Mouse (Mus musculus) cerebellum, adult 9-11 months (tissue): Measurements from ENCODE around the gene Aif1l.
"Not testable (repeated sequence)": the region's sequence is repeated elsewhere in the genome, so short reads cannot be mapped to it uniquely, and the experiment has no call there.

ENCODE experiments used
- DNase-seq: peaks from one replicate; pipeline ENCODE4 v3.0.0; 2022

Gene Aif1l

DNA sequence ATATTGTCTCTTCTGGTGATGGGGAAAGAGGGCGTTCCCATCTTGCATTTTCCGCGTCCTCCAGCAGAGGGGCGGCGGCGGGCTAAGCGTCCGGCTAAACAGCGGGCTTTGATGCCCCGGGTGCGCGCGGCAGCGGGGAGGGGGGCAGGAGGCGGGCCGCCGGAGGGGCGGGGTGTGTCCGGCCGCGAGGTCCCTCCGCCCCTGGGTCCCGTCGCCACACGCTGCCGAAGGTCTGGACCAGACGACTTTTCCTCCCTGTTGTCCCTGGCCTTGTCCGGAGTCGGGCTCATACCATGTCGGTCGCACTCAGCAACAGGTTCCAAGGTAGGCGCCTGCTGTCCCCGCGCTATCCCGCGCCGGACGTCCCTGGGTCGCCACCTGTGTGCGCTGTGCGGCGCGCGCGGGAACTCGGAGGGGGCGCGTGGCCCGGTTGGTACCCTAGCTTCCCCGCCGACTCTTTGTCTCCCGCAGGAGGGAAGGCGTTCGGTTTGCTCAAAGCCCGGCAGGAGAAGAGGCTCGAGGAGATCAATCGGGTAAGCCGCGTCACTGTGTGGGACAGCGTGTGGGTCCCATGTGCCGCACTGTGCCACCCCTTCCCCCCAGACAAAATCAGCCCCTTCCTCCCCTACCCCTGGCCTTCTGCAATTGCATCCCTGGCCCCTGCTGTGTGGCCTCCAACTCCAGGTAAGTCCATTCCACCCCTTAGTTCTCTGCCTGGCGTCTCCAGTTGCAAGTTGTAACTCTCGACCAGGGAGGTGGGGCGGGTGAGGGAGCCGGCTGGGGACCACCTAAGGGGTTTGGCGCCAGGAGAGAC, at the start of gene Aif1l:
Gene Aif1l (plus strand): TSS at position 82 of the 814 bp plus-strand sequence.
- no peak for DNase-seq

DNA sequence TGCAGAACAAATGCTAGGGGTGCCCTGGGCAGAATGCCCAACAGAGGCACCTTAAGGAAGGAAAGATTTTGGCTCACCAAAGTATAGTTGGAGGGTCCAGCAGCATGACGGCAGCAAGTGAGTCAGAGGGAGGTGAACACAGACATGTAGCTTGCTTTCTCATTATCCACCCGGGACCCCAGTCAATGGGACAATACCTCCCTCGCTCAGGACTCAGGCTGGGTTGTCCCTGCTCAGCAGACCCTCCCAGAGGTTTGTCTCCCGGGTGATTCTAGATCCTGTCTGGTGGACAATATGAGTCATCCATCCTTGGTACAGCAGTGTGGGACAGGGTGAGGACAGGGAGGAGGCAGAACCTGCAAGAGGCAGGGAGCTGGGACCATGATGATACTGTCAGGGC, 49.0 kb upstream of the Aif1l start:
- DNase-seq = no peak

DNA sequence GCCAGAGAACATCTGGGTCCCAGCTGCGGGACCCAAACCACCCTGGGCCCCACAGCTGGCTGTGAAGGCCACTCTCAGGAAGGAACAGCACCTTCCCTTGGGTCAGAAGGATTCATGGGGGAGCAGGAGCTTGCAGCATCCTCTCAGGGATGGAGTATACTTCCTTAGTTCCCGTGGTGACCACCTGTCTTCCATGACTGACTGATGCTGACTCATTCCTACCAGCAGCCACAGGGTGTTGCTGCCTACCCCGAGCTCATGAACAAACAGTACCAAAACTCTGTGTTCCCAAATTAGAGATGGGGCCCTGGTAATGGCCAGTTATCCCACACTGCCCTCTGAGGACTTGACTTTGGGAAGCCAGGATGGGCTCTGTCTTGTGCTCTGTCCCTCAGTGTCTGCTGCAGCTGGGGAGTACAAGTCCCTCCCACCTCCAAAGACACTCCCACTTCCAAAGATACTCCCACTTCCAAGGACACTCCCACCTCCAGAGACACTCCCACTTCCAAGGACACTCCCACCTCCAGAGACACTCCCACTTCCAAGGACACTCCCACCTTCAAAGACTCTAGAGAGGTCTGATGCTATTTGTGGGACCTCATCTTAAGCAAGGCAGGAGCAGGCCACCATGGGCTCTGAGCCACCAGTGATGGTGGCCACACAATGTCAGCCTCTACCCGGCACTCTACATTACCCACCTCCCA, 48.1 kb upstream of the Aif1l start:
- DNase-seq = no peak

DNA sequence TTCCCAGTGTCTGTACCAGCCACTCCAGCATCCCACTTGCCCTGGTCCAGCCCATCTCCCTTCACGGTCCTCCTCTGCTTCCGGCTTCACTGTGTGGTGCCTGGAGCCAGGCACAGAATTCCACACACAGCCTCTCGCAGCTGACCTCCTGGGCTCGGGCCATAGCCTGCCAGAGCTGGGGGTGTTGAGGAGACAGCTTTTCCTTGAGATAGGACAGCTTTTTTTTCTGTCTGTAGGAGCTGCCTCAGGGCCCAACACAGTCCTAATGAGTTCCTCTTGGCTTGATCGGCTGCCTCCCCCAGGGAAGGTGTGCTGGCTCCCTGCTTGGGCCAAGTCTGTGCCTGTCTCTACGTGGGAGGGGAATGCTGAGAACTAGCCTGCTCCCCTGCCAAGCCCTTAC, 45.9 kb upstream of the Aif1l start:
- DNase-seq = no peak

DNA sequence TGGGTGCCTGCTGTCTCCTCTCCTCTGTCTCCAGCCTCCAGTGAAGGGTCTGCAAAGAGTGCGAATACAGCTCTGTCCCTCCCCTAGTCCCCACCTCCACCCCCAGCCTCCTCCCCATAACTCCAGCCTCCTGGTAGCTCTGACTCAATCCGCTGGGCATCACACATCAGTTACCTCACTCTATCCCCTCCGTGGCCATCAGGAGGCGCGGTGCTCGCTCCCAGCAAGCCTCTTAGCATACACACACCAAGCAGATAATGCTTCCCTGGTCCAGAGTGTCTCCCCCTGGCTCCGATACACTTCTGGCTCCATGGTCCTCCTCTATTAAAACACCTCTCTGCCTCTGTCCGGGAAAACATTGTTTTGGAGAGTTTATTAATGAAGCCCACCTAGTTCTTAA, 45.3 kb upstream of the Aif1l start:
- no peak for DNase-seq

GRCm38 (mm10) chr2:31905682-31906081, 44.3 kb upstream of the Aif1l start:
- DNase-seq = no peak

- DNase-seq = no peak
Observed at GRCm38 (mm10) chr2:31906407-31906806, 43.5 kb upstream of the Aif1l start.

DNA sequence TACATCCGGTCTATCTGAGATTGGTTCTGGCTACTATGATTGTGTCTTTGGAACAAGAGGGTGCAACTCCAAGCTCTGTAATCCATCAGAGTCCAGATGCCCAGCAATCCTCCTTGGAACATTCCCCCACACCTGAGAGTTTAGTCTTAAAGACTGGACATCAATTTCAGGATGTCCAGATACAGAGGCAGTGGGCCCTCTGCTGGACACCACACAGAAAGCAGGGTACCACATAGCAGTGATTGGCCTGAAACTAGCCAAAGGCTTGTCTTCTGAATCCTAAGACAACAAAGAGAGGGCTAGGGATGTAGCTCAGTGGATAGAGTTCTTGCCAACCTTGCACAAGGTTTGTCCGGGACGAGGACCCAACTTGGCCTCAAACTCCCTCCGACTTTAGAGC, 37.4 kb upstream of the Aif1l start:
- DNase-seq = no peak

DNA sequence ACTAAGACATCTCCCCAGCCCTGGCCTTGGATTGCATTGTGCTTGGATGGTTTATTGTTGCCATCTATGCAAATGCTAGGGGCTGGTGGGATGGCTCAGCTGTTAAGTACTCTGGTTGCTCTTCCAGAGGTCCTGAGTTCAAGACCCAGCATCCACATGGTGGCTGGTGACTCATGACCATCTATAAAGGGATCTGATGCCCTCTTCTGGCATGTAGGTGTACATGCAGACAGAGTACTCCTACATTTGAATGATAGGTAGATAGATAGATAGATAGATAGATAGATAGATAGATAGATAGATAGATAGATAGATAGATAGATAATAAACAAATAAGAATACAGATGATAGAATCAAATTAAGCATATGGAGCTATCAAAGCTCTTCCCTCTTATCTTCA, 35.7 kb upstream of the Aif1l start:
- DNase-seq = not testable (repeated sequence)

DNA sequence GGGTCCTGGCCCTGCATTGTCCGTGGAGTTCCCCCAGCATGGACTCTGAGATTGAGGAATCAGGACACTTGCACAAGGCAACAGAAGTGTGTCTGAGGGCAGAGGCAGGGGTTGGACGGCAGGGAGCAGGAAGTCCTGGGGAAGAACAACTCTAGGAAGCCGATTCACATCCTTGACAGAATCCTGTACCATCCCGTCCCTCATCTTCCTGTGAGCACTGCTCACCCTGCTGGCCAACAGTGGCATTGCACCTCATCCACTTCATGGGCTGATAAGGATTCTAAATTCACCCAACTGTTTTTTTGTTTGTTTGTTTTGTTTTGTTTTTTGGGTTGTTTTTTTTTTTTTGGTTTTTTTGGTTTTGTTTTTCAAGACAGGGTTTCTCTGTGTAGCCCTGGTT, 34.8 kb upstream of the Aif1l start:
- peak; percentile 56 for DNase-seq

DNA sequence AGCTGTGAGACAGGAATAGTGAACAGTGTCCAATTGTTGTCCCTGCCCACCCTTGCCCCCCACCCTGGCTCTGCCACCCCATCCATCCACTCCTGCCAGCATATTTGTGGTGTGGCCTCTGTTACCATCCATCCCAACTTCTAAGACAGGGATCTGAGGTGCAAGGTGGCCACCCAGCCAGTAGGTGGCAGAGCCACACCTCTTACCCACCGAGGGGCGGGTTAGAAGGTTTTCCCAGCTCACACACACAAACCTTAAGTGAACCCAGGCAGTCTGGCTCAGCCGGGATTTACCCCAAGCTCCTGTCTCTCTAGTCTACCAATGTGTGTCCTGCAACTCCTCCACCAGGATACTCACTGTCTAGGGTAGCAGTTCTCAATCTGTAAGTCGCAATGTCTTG, 32.3 kb upstream of the Aif1l start:
- DNase-seq = peak; percentile 17

DNA sequence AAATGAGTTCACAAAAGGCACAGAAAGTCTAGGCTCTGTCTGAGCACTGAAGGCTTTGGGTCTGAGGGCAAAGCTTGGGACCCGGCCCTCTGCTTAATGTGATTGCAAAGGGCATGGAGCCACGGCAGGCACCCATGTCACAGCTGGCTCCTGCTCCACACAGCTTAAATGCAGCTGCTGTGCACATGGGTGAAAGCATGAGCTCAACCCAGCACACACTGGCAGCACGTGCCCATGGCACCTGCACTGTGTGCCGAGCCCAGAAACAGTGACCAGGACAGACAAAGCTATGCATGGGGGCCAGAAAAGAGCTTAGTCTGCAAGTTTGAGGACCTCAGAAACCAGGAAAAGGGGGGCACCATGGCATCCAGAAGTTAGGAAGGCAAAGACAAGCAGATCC, 26.3 kb upstream of the Aif1l start:
- DNase-seq = no peak

DNA sequence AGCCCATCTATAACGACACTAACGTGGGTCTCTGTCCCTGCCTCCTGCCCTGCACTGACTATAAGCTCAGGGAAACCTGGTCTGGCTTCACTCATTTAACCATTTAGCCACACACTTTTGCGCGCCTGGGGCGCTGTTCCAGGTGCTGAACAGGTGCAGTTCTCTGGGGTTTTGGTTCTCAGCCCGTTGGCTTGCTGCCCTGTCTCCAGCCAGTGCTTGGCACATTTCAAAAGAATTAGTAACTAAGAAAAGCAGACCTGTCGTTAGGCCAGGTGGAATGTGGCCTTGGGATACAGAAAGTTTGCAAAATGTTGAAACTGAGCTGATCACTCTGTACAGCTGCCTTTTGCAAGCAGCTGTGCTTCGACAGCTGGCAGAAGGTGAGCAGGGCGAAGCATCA, 25.1 kb upstream of the Aif1l start:
- DNase-seq = peak; percentile 24

- no peak for DNase-seq
Observed at GRCm38 (mm10) chr2:31925936-31926335, 24.0 kb upstream of the Aif1l start.

DNA sequence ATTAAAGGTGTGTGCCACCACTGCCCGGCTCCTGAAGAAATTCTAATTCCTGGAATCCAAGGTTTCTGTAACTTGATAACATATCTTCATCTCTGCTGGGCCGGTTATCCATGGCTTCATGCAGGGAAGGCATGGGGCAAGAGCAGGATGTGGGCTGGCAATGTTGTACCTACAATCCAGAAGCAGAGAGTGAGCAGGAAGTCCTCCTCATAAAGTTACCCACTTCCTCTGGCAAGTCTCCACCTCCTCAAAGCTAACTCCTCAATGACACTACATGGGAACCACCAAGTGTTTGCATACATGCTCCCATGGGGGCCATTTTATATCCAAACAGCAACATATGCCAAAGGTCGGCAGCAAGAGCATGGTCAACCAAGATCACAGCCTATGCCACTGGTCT, 20.3 kb upstream of the Aif1l start:
- DNase-seq = no peak

DNA sequence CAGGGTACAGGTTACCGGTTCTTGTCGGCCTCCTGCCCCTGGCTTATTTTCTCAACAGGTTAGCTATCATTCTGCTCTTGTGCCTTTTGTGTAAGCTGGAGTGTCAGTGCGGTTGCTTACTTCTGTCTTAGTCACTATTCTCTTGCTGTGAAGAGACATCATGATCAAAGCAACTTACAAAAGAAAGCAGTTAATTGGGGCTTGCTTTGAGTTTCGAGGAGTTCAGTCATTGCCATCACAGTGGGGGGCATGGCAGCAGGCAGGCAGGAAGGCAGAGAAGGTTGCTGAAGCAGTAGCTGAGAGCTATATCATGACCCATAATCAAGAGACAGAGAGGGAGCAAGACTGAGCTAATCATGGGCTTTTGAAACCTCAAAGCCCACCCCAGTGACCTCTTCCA, 15.4 kb upstream of the Aif1l start:
- no peak for DNase-seq

DNA sequence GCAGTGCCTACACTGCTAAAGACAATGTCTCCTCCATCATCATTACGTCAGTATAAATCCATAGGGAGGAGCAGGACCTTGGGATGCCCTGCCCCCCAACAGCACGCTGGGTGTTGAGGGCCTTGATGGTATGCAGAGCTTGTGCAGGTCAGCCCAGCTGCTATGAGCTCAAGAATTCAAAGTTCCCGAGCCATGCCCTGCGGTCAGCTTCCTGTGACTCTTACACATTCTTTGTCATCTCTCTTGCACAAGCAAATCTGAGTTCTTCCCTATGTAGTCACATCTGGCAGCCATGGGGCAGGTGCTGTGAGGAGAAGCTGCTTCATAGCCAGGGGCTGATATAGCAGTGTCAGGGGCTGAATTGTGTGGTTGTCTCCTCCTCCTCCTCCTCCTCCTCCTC, 14.9 kb upstream of the Aif1l start:
- DNase-seq = no peak

DNA sequence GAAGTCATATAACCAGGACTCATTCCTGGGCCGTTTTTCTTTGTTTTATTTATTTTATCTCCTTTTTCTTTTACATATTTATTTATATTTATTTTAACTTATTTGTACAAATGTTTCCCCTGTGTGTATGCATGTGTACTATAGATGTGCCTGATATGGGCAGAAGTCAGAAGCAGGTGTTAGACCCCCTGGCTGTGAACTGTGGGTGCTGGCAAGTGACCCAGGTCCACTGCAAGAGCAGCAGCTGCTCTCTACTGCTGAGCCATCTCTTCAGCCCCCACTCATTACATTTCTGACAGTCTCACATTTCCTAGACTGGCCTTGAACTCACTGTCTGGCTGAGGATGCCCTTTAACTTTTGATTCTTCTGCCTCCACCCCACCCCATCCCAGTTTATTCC, 11.6 kb upstream of the Aif1l start:
- DNase-seq = no peak

- no peak for DNase-seq
Observed at GRCm38 (mm10) chr2:31943011-31943410, 6.9 kb upstream of the Aif1l start.

GRCm38 (mm10) chr2:31945580-31945979, 4.4 kb upstream of the Aif1l start:
- no peak for DNase-seq

DNA sequence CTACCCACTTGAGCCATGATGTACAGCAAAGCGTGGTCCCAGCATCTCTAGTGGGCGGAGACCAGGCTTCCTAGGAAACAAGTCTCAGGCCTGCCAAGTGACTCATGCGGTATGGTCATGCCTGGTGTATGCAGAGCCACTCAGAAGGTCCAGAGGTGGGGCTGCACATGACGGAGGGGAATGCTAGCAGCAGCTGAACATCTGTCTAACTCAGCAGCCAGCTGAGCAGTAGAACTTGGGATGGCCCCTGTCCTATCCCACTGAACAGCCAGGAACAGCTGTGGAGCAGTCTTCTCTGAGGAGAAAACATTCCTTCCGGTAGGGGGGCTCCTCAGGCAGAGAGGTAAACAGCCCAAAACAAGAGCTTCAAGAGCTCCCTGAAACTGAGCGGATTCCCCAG, 1.5 kb upstream of the Aif1l start:
- no peak for DNase-seq

DNA sequence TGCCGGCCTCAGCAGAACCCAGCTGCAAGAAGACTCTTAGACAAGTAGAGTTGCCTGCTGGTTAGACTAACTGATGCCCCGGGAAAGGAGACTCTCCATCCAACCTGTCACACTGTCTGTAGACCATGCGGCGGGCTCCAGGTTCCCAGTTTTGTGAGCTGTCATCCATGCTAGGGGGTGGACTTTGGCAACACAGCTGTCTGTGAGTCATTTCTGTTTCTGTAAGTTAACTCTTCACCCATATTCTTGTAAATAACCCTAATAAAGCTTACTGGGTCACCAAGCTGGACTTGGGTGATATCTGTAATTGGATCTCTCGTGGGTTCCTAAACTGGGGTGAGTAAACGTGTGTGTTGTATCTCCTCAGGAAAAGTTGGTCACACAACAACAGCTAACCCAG, 1.1 kb upstream of the Aif1l start:
- no peak for DNase-seq

DNA sequence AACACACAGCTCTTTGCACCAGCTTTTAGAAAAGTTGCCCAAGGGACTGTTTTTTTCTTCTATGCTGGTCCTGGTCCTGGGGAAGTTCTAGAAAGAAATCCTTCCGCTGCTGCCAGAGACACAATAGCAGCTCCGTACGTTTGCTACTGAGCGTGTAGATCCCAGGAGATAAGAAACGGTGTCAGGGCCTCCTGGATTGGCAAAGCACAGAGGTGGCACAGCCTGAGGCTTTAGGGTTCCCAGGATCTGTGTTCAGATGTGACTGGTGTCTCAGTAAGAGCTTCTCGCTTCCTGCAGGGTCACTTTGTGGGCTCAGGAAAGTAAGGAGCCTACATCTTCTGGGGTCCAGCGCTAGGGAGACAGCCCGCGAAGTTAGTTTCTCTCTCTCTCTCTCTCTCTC, 1.0 kb downstream of the Aif1l start:
- no peak for DNase-seq

DNA sequence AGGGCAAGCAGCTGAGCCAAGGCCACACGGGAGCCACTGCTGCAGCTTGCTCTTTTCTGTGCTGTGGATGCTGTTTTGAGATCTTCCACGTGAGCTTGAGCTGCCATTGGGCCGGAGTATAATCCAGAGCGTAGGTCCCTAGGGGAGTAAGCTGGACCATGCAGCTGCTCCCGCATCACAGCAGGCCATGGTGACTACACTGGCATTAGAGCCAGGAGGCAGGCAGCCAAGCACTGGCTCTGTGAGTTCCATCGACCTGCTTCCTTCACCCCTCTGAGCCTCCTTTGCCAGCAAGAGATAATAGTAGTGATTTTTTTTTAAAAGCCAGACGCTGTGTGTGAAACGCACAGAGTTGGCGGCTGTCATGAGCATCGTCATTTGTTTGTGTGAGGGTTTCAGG, 2.3 kb downstream of the Aif1l start:
- no peak for DNase-seq

DNA sequence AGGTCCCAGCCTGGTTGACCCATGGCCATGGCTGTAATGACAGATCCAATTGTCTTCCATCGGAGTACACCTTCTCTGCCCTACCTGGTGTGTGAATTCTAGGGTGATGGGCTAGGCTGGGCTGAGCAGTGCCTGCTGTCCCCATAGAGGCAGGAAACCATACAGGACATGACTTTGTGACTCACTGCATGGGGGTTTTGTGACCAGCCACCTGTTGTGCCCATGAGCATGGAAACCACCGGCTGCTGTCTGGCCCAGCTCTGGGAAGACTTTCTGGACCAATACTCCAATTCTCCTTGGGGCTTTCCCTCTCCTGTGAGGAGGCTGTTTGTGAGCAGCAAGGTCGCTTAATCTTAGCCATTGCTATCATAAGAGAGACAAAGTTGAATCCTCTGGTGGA, 2.8 kb downstream of the Aif1l start:
- DNase-seq = no peak
